Mouse (Mus musculus): ENCODE data around the gene Ccdc85c.

Ccdc85c gene

GRCm38 (mm10) chr12:108216611-108217370 is 58.4 kb downstream of the Ccdc85c start:
- no peaks in the 10 kb centered on the region for H3K9me3 ChIP-seq (ENCODE audit: low read length)
- H3K27me3 ChIP-seq (ENCODE audit: insufficient read depth, low read length): no peaks in the 10 kb centered on the region
- TF ChIP-seq NANOG (IDR thresholded peaks at IDR 0.05; ENCODE audit: borderline replicate concordance, low read length) (no peak), POU5F1 (IDR thresholded peaks at IDR 0.05; ENCODE audit: borderline replicate concordance, low read length) (no peak), CTCF (conservative IDR thresholded peaks at IDR 0.05; ENCODE audit: low read length) (no peak)
- H3K36me3 ChIP-seq (ENCODE audit: insufficient read depth, low read length): 0 out of 2 replicates have a peak, but pooled peaks cover 4% of the 10 kb centered on the region
- no peak overlapping the region for H3K4me3 ChIP-seq (replicated peaks; ENCODE audit: low read length)
- H3K4me1 ChIP-seq (replicated peaks; ENCODE audit: low read depth, low read length): peaks cover 76% of the 10 kb centered on the region

- H3K4me1 ChIP-seq (replicated peaks; ENCODE audit: low read depth, low read length): peaks cover 70% of the 10 kb centered on the region
- no peaks in the 10 kb centered on the region for H3K27me3 ChIP-seq (ENCODE audit: insufficient read depth, low read length)
- H3K4me3 ChIP-seq (replicated peaks; ENCODE audit: low read length): no peak overlapping the region
Measured at GRCm38 (mm10) chr12:108215090-108215489, 60.1 kb downstream of the Ccdc85c start.

GRCm38 (mm10) chr12:108213090-108214041 is 61.9 kb downstream of the Ccdc85c start:
- Histone ChIP-seq H3K4me1 (replicated peaks; ENCODE audit: low read depth, low read length) (peaks cover 74% of the 10 kb centered on the region), H3K36me3 (ENCODE audit: insufficient read depth, low read length) (0 out of 2 replicates have a peak, but pooled peaks cover 7% of the 10 kb centered on the region), H3K4me3 (replicated peaks; ENCODE audit: low read length) (peak overlapping the region; percentile 32; the same call in 1 of the 2 replicates), H3K9me3 (ENCODE audit: low read length) (no peaks in the 10 kb centered on the region), H3K27me3 (ENCODE audit: insufficient read depth, low read length) (no peaks in the 10 kb centered on the region)
- no peak for TF ChIP-seq POU5F1 (IDR thresholded peaks at IDR 0.05; ENCODE audit: borderline replicate concordance, low read length)
- no peak for TF ChIP-seq NANOG (IDR thresholded peaks at IDR 0.05; ENCODE audit: borderline replicate concordance, low read length)
- TF ChIP-seq CTCF (conservative IDR thresholded peaks at IDR 0.05; ENCODE audit: low read length): no peak

More at GRCm38 (mm10) chr12:108215090-108215489, 60.1 kb downstream of the Ccdc85c start:
- Histone ChIP-seq H3K36me3 (ENCODE audit: insufficient read depth, low read length) (0 out of 2 replicates have a peak, but pooled peaks cover 5% of the 10 kb centered on the region), H3K9me3 (ENCODE audit: low read length) (no peaks in the 10 kb centered on the region)
- TF ChIP-seq NANOG (IDR thresholded peaks at IDR 0.05; ENCODE audit: borderline replicate concordance, low read length): no peak
- no peak for TF ChIP-seq POU5F1 (IDR thresholded peaks at IDR 0.05; ENCODE audit: borderline replicate concordance, low read length)
- no peak for TF ChIP-seq CTCF (conservative IDR thresholded peaks at IDR 0.05; ENCODE audit: low read length)

- TF ChIP-seq POU5F1 (IDR thresholded peaks at IDR 0.05; ENCODE audit: borderline replicate concordance, low read length) (no peak), NANOG (IDR thresholded peaks at IDR 0.05; ENCODE audit: borderline replicate concordance, low read length) (no peak), CTCF (conservative IDR thresholded peaks at IDR 0.05; ENCODE audit: low read length) (no peak)
- Histone ChIP-seq H3K36me3 (ENCODE audit: insufficient read depth, low read length) (peaks cover 9% of the 10 kb centered on the region), H3K4me1 (replicated peaks; ENCODE audit: low read depth, low read length) (peaks cover 71% of the 10 kb centered on the region), H3K4me3 (replicated peaks; ENCODE audit: low read length) (no peak overlapping the region), H3K27me3 (ENCODE audit: insufficient read depth, low read length) (no peaks in the 10 kb centered on the region), H3K9me3 (ENCODE audit: low read length) (no peaks in the 10 kb centered on the region)
Measured at GRCm38 (mm10) chr12:108212476-108212875, 62.7 kb downstream of the Ccdc85c start.

GRCm38 (mm10) chr12:108212071-108212470 is 63.2 kb downstream of the Ccdc85c start:
- peaks cover 70% of the 10 kb centered on the region for H3K4me1 ChIP-seq (replicated peaks; ENCODE audit: low read depth, low read length)
- H3K9me3 ChIP-seq (ENCODE audit: low read length): no peaks in the 10 kb centered on the region
- no peak overlapping the region for H3K4me3 ChIP-seq (replicated peaks; ENCODE audit: low read length)
- TF ChIP-seq CTCF (conservative IDR thresholded peaks at IDR 0.05; ENCODE audit: low read length): no peak
- no peak for TF ChIP-seq POU5F1 (IDR thresholded peaks at IDR 0.05; ENCODE audit: borderline replicate concordance, low read length)
- TF ChIP-seq NANOG (IDR thresholded peaks at IDR 0.05; ENCODE audit: borderline replicate concordance, low read length): no peak
- H3K27me3 ChIP-seq (ENCODE audit: insufficient read depth, low read length): no peaks in the 10 kb centered on the region
- peaks cover 13% of the 10 kb centered on the region for H3K36me3 ChIP-seq (ENCODE audit: insufficient read depth, low read length)

GRCm38 (mm10) chr12:108210623-108211022 is 64.6 kb downstream of the Ccdc85c start:
- Histone ChIP-seq H3K4me3 (replicated peaks; ENCODE audit: low read length) (no peak overlapping the region), H3K36me3 (ENCODE audit: insufficient read depth, low read length) (peaks cover 25% of the 10 kb centered on the region), H3K9me3 (ENCODE audit: low read length) (no peaks in the 10 kb centered on the region), H3K27me3 (ENCODE audit: insufficient read depth, low read length) (no peaks in the 10 kb centered on the region), H3K4me1 (replicated peaks; ENCODE audit: low read depth, low read length) (peaks cover 73% of the 10 kb centered on the region)
- TF ChIP-seq NANOG (IDR thresholded peaks at IDR 0.05; ENCODE audit: borderline replicate concordance, low read length) (no peak), POU5F1 (IDR thresholded peaks at IDR 0.05; ENCODE audit: borderline replicate concordance, low read length) (no peak), CTCF (conservative IDR thresholded peaks at IDR 0.05; ENCODE audit: low read length) (no peak)

- Histone ChIP-seq H3K4me1 (replicated peaks; ENCODE audit: low read depth, low read length) (peaks cover 62% of the 10 kb centered on the region), H3K27me3 (ENCODE audit: insufficient read depth, low read length) (no peaks in the 10 kb centered on the region), H3K4me3 (replicated peaks; ENCODE audit: low read length) (no peak overlapping the region), H3K9me3 (ENCODE audit: low read length) (no peaks in the 10 kb centered on the region), H3K36me3 (ENCODE audit: insufficient read depth, low read length) (peaks cover 37% of the 10 kb centered on the region)
- TF ChIP-seq CTCF (conservative IDR thresholded peaks at IDR 0.05; ENCODE audit: low read length): peak; percentile 92
- TF ChIP-seq POU5F1 (IDR thresholded peaks at IDR 0.05; ENCODE audit: borderline replicate concordance, low read length): no peak
- no peak for TF ChIP-seq NANOG (IDR thresholded peaks at IDR 0.05; ENCODE audit: borderline replicate concordance, low read length)
Measured at GRCm38 (mm10) chr12:108208726-108209438, 66.3 kb downstream of the Ccdc85c start.
